Mouse (Mus musculus): ENCODE data around the gene Prrxl1. TPM values are rescaled to one million over a fixed set of nuclear protein-coding genes. Genes with fewer than 3 reads are reported as not detected.

Prrxl1 gene
- polyA plus RNA-seq, 1 experiment from 2014 or later: 0.04 TPM

DNA sequence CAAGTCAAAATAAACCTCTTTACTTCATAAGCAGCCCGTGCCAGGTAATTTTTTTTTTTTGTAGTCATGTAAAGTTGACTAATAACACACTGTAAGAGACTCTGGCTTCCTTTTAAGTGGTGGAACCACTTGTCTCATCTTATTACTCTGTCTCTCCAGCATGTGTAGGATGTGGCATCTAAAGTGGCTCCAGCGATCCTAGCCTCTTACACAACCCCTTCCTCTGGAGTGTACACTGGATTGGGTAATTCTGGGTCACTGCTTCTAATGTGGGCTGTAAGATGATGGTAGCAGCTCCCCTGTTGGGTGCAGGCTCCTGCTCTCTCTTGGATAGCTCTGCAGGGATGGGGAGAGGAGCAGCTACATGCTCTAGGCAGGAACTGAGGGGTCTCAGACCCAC is 39.3 kb downstream of the Prrxl1 start:
- TF ChIP-seq CTCF (IDR thresholded peaks at IDR 0.05; ENCODE audit: low read depth): no peak
- Histone ChIP-seq H3K4me3 (replicated peaks; ENCODE audit: low read depth, low read length) (no peak overlapping the region), H3K27ac (no peak overlapping the region), H3K4me2 (ENCODE audit: low read length) (no peak overlapping the region), H3K9me3 (replicated peaks; ENCODE audit: low read length) (no peaks in the 10 kb centered on the region), H3K4me1 (replicated peaks; ENCODE audit: insufficient read depth, low read length) (no peaks in the 10 kb centered on the region), H3K36me3 (ENCODE audit: insufficient read depth, low read length) (no peaks in the 10 kb centered on the region), H3K9ac (ENCODE audit: low read depth, low read length) (no peak overlapping the region), H3K27me3 (ENCODE audit: insufficient read depth, low read length) (no peaks in the 10 kb centered on the region)
- WGBS: 84% methylated on average over 2 of the region's 2 CpGs
- no peak for ATAC-seq (replicated peaks; ENCODE audit: low FRiP score, low read depth)
- DNase-seq (ENCODE audit: low spot score): no peak

DNA sequence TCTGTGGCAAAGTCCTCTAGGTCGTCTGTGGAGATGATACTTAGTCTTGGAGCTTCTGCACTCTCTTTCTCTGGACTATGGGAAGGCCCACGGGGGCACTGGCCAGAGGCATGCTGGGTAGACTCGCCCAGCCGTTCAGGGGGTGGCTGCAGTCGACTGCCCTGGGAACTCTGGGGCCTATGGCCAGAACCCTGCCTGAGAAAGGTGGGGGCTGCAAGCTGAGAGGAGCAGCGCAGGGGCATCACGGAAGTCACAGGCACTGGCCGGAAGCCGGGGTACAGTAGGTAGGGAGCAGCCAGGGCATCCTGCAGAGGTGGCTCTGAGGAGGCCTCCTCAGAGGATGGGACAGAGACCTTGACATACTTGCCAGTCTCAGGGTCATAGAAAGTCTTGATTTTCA is 60.6 kb downstream of the Prrxl1 start:
- Histone ChIP-seq H3K9ac (ENCODE audit: low read depth, low read length) (no peak overlapping the region), H3K4me1 (replicated peaks; ENCODE audit: insufficient read depth, low read length) (no peaks in the 10 kb centered on the region), H3K4me2 (ENCODE audit: low read length) (no peak overlapping the region), H3K27me3 (ENCODE audit: insufficient read depth, low read length) (no peaks in the 10 kb centered on the region), H3K36me3 (ENCODE audit: insufficient read depth, low read length) (no peaks in the 10 kb centered on the region), H3K27ac (no peak overlapping the region), H3K4me3 (replicated peaks; ENCODE audit: low read depth, low read length) (no peak overlapping the region), H3K9me3 (replicated peaks; ENCODE audit: low read length) (no peaks in the 10 kb centered on the region)
- whole genome bisulfite sequencing: 70% methylated on average over 9 of the region's 9 CpGs
- ATAC-seq (replicated peaks; ENCODE audit: low FRiP score, low read depth) (0 out of 2 replicates have a peak, but pooled peaks have one; percentile 33), DNase-seq (ENCODE audit: low spot score) (no peak)
- no peak for TF ChIP-seq CTCF (IDR thresholded peaks at IDR 0.05; ENCODE audit: low read depth)

DNA sequence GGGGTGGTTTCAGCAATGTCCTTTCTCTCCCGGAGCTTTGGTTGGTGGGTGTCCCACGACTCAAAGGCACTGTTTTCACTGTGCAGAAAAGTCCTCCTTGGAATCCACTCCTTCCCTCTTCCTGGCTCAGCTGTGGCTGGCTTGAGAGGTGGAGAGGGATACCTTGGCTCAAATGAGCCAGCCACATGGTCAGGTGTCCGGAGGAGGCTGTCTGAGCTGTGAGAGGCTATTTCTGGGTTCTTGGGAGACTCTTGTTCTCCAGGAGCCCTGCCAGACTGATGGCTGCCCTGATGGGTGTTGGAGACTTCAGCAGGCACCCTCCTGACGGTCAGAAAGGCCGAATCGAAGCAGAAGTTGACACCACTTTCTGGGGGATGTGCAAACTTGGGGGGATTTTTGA is 63.9 kb downstream of the Prrxl1 start:
- Histone ChIP-seq H3K9ac (ENCODE audit: low read depth, low read length) (no peak overlapping the region), H3K4me3 (replicated peaks; ENCODE audit: low read depth, low read length) (no peak overlapping the region), H3K4me1 (replicated peaks; ENCODE audit: insufficient read depth, low read length) (no peaks in the 10 kb centered on the region), H3K9me3 (replicated peaks; ENCODE audit: low read length) (no peaks in the 10 kb centered on the region), H3K36me3 (ENCODE audit: insufficient read depth, low read length) (no peaks in the 10 kb centered on the region), H3K27me3 (ENCODE audit: insufficient read depth, low read length) (no peaks in the 10 kb centered on the region), H3K4me2 (ENCODE audit: low read length) (no peak overlapping the region), H3K27ac (no peak overlapping the region)
- no peak for TF ChIP-seq CTCF (IDR thresholded peaks at IDR 0.05; ENCODE audit: low read depth)
- no peak for DNase-seq (ENCODE audit: low spot score)
- WGBS: 85% methylated on average over 6 of the region's 6 CpGs
- no peak for ATAC-seq (replicated peaks; ENCODE audit: low FRiP score, low read depth)

DNA sequence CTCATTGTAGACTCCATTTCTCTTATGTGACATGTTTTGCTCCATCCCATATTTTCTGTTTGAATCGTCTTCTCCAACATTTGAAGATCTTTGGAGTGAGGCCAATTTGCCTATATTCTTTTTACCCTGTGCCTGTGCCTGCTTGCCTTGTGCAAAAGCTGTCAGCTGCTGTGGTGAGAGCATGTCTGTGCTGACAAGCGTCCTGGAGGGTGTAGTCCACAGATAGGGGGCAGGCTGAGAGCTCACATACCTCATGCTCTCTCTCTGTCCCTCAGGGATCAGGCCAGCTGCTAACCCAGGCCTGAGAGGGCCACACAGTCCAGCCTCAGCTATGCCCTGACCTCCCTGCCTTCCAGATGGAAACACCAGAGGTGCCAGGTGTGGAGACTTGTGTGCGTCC is 74.0 kb downstream of the Prrxl1 start:
- Histone ChIP-seq H3K27me3 (ENCODE audit: insufficient read depth, low read length) (no peaks in the 10 kb centered on the region), H3K4me1 (replicated peaks; ENCODE audit: insufficient read depth, low read length) (no peaks in the 10 kb centered on the region), H3K9me3 (replicated peaks; ENCODE audit: low read length) (no peaks in the 10 kb centered on the region), H3K4me3 (replicated peaks; ENCODE audit: low read depth, low read length) (no peak overlapping the region), H3K27ac (no peak overlapping the region), H3K9ac (ENCODE audit: low read depth, low read length) (no peak overlapping the region), H3K36me3 (ENCODE audit: insufficient read depth, low read length) (no peaks in the 10 kb centered on the region), H3K4me2 (ENCODE audit: low read length) (no peak overlapping the region)
- TF ChIP-seq CTCF (IDR thresholded peaks at IDR 0.05; ENCODE audit: low read depth): no peak
- no peak for ATAC-seq (replicated peaks; ENCODE audit: low FRiP score, low read depth)
- no peak for DNase-seq (ENCODE audit: low spot score)
- WGBS: 59% methylated on average over 3 of the region's 3 CpGs

DNA sequence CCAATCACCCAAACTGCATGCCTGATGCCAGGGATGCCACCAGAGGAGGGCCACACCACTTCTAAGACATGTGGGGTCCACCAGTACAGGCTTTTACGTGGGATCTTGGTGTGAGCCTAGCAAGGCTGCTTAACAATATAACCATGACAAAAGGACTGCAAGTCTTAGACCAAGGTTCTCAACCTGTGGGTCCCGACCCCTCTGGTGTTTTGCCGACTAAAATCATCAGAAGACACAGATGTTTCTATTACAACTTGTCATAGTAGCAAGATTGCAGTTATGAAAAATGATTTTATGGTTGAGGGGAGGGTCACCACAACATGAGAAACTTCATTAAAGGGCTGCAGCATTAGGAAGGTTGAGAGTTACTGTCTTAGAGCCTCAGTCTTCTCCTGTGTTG is 79.4 kb downstream of the Prrxl1 start:
- Histone ChIP-seq H3K36me3 (ENCODE audit: insufficient read depth, low read length) (no peaks in the 10 kb centered on the region), H3K27me3 (ENCODE audit: insufficient read depth, low read length) (no peaks in the 10 kb centered on the region), H3K4me2 (ENCODE audit: low read length) (no peak overlapping the region), H3K9me3 (replicated peaks; ENCODE audit: low read length) (no peaks in the 10 kb centered on the region), H3K9ac (ENCODE audit: low read depth, low read length) (no peak overlapping the region), H3K27ac (no peak overlapping the region), H3K4me1 (replicated peaks; ENCODE audit: insufficient read depth, low read length) (0 out of 2 replicates have a peak, but pooled peaks cover 7% of the 10 kb centered on the region), H3K4me3 (replicated peaks; ENCODE audit: low read depth, low read length) (no peak overlapping the region)
- no peak for ATAC-seq (replicated peaks; ENCODE audit: low FRiP score, low read depth)
- no peak for DNase-seq (ENCODE audit: low spot score)
- 74% methylated on average over 3 of the region's 3 CpGs for WGBS
- TF ChIP-seq CTCF (IDR thresholded peaks at IDR 0.05; ENCODE audit: low read depth): no peak

DNA sequence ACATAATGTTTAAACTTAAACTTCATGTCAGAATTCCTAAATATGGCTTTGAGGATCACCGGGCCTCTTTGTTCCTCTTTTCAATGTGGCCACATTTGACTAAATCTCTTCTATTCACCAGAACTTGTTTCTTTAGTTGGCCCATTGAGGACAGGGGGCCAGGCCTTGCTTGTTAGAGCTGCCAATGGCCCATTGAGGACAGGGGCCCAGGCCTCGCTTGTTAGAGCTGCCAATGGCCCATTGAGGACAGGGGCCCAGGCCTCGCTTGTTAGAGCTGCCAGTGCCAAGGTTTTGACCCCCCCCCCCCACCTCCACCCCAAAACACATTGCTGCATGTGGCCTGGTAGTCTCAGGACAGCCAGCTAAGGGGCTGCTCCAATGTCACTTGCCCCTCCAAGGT is 82.4 kb downstream of the Prrxl1 start:
- no peaks in the 10 kb centered on the region for H3K36me3 ChIP-seq (ENCODE audit: insufficient read depth, low read length)

DNA sequence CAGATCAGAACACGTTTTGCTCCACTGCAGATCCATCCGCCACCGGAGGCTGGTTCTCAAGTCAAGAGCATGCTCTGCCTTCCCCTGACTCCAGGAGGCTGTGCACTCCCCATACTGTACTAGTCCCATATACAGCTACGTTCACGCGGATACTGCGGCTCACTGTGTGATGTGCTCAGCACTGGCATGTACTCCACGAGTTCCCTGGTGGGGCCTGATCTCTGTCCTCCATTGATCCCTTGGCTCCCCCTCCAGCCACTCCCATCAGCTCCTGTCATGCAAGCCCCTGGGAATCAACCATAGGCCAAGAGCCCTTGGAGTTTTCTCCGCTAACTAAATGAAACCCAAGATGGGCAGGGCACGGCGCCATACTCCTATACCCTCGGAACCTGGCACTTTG is 83.3 kb downstream of the Prrxl1 start:
- Histone ChIP-seq H3K4me3 (replicated peaks; ENCODE audit: low read depth, low read length) (no peak overlapping the region), H3K9ac (ENCODE audit: low read depth, low read length) (no peak overlapping the region), H3K9me3 (replicated peaks; ENCODE audit: low read length) (no peaks in the 10 kb centered on the region), H3K27me3 (ENCODE audit: insufficient read depth, low read length) (no peaks in the 10 kb centered on the region), H3K27ac (no peak overlapping the region), H3K4me1 (replicated peaks; ENCODE audit: insufficient read depth, low read length) (peaks cover 18% of the 10 kb centered on the region), H3K36me3 (ENCODE audit: insufficient read depth, low read length) (no peaks in the 10 kb centered on the region), H3K4me2 (ENCODE audit: low read length) (no peak overlapping the region)
- TF ChIP-seq CTCF (IDR thresholded peaks at IDR 0.05; ENCODE audit: low read depth): no peak
- 94% methylated on average over 12 of the region's 12 CpGs for WGBS
- no peak for DNase-seq (ENCODE audit: low spot score)
- ATAC-seq (replicated peaks; ENCODE audit: low FRiP score, low read depth): no peak

More for the DNA sequence above, 82.4 kb downstream of the Prrxl1 start:
- DNase-seq (ENCODE audit: low spot score) (no peak), ATAC-seq (replicated peaks; ENCODE audit: low FRiP score, low read depth) (no peak)
- Histone ChIP-seq H3K27ac (no peak overlapping the region), H3K9me3 (replicated peaks; ENCODE audit: low read length) (no peaks in the 10 kb centered on the region), H3K4me1 (replicated peaks; ENCODE audit: insufficient read depth, low read length) (peaks cover 18% of the 10 kb centered on the region), H3K4me3 (replicated peaks; ENCODE audit: low read depth, low read length) (no peak overlapping the region), H3K27me3 (ENCODE audit: insufficient read depth, low read length) (no peaks in the 10 kb centered on the region), H3K4me2 (ENCODE audit: low read length) (no peak overlapping the region), H3K9ac (ENCODE audit: low read depth, low read length) (no peak overlapping the region)
- TF ChIP-seq CTCF (IDR thresholded peaks at IDR 0.05; ENCODE audit: low read depth): no peak
- WGBS: 90% methylated on average over 3 of the region's 3 CpGs

Measured in kidney, postnatal 0 days (tissue).